Mouse (Mus musculus): Measurements from ENCODE around the gene Bricd5. TPM values are rescaled to one million over a fixed set of nuclear protein-coding genes. Genes with fewer than 3 reads are reported as not detected.
A peak's percentile ranks its signal among the peaks of the same experiment; 100 is the strongest.

Bricd5 gene
- polyA plus RNA-seq, 1 experiment = not detected

GRCm38 (mm10) chr17:24470701-24471527, 2.8 kb upstream of the Bricd5 start:
- H3K9me3 ChIP-seq (ENCODE audit: control insufficient read depth, low read length) = no peaks in the 10 kb centered on the region
- H3K27me3 ChIP-seq (ENCODE audit: control insufficient read depth) = no peaks in the 10 kb centered on the region
- peak overlapping the region; percentile 70 for H3K4me3 ChIP-seq (replicated peaks)
- peaks cover 49% of the 10 kb centered on the region for H3K4me1 ChIP-seq (ENCODE audit: control insufficient read depth)
- peaks cover 65% of the 10 kb centered on the region for H3K36me3 ChIP-seq (ENCODE audit: control insufficient read depth)
- TF ChIP-seq GATA1 (IDR thresholded peaks at IDR 0.05; ENCODE audit: low read length) (no peak), TAL1 (IDR thresholded peaks at IDR 0.05; ENCODE audit: low read length) (no peak)

- no peaks in the 10 kb centered on the region for H3K27me3 ChIP-seq (ENCODE audit: control insufficient read depth)
- H3K36me3 ChIP-seq (ENCODE audit: control insufficient read depth) = peaks cover 70% of the 10 kb centered on the region
- peak overlapping the region; percentile 70 for H3K4me3 ChIP-seq (replicated peaks)
- no peaks in the 10 kb centered on the region for H3K9me3 ChIP-seq (ENCODE audit: control insufficient read depth, low read length)
- peaks cover 57% of the 10 kb centered on the region for H3K4me1 ChIP-seq (ENCODE audit: control insufficient read depth)
- no peak for TF ChIP-seq TAL1 (IDR thresholded peaks at IDR 0.05; ENCODE audit: low read length)
- TF ChIP-seq GATA1 (IDR thresholded peaks at IDR 0.05; ENCODE audit: low read length) = no peak
These were observed 1.2 kb upstream of the Bricd5 start for GRCm38 (mm10) chr17:24472512-24472911.

GRCm38 (mm10) chr17:24474557-24474956, 873 bp downstream of the Bricd5 start:
- Histone ChIP-seq H3K4me1 (ENCODE audit: control insufficient read depth) (peaks cover 61% of the 10 kb centered on the region), H3K36me3 (ENCODE audit: control insufficient read depth) (peaks cover 75% of the 10 kb centered on the region), H3K4me3 (replicated peaks) (peak overlapping the region; percentile 27), H3K9me3 (ENCODE audit: control insufficient read depth, low read length) (no peaks in the 10 kb centered on the region), H3K27me3 (ENCODE audit: control insufficient read depth) (no peaks in the 10 kb centered on the region)
- TF ChIP-seq TAL1 (IDR thresholded peaks at IDR 0.05; ENCODE audit: low read length) (no peak), GATA1 (IDR thresholded peaks at IDR 0.05; ENCODE audit: low read length) (no peak)

- Histone ChIP-seq H3K36me3 (ENCODE audit: control insufficient read depth) (peaks cover 75% of the 10 kb centered on the region), H3K4me1 (ENCODE audit: control insufficient read depth) (peaks cover 68% of the 10 kb centered on the region), H3K27me3 (ENCODE audit: control insufficient read depth) (no peaks in the 10 kb centered on the region)
These were observed 1.9 kb downstream of the Bricd5 start for GRCm38 (mm10) chr17:24475586-24475985.

GRCm38 (mm10) chr17:24476022-24476776, 2.5 kb downstream of the Bricd5 start:
- no peaks in the 10 kb centered on the region for H3K9me3 ChIP-seq (ENCODE audit: control insufficient read depth, low read length)
- peaks cover 65% of the 10 kb centered on the region for H3K4me1 ChIP-seq (ENCODE audit: control insufficient read depth)
- no peaks in the 10 kb centered on the region for H3K27me3 ChIP-seq (ENCODE audit: control insufficient read depth)
- TF ChIP-seq GATA1 (IDR thresholded peaks at IDR 0.05; ENCODE audit: low read length) (no peak), TAL1 (IDR thresholded peaks at IDR 0.05; ENCODE audit: low read length) (no peak)
- H3K36me3 ChIP-seq (ENCODE audit: control insufficient read depth) = peaks cover 70% of the 10 kb centered on the region
- no peak overlapping the region for H3K4me3 ChIP-seq (replicated peaks)

More at GRCm38 (mm10) chr17:24475586-24475985, 1.9 kb downstream of the Bricd5 start:
- TF ChIP-seq GATA1 (IDR thresholded peaks at IDR 0.05; ENCODE audit: low read length) (no peak), TAL1 (IDR thresholded peaks at IDR 0.05; ENCODE audit: low read length) (no peak)
- no peak overlapping the region for H3K4me3 ChIP-seq (replicated peaks)
- no peaks in the 10 kb centered on the region for H3K9me3 ChIP-seq (ENCODE audit: control insufficient read depth, low read length)

- Histone ChIP-seq H3K9me3 (ENCODE audit: control insufficient read depth, low read length) (no peaks in the 10 kb centered on the region), H3K36me3 (ENCODE audit: control insufficient read depth) (peaks cover 59% of the 10 kb centered on the region), H3K4me3 (replicated peaks) (peak overlapping the region; percentile 90), H3K4me1 (ENCODE audit: control insufficient read depth) (peaks cover 56% of the 10 kb centered on the region), H3K27me3 (ENCODE audit: control insufficient read depth) (no peaks in the 10 kb centered on the region)
- TF ChIP-seq TAL1 (IDR thresholded peaks at IDR 0.05; ENCODE audit: low read length) (no peak), GATA1 (IDR thresholded peaks at IDR 0.05; ENCODE audit: low read length) (no peak)
These were observed 3.6 kb downstream of the Bricd5 start for GRCm38 (mm10) chr17:24477053-24477984.

- Histone ChIP-seq H3K4me3 (replicated peaks) (peak overlapping the region; percentile 90), H3K9me3 (ENCODE audit: control insufficient read depth, low read length) (no peaks in the 10 kb centered on the region), H3K36me3 (ENCODE audit: control insufficient read depth) (peaks cover 51% of the 10 kb centered on the region), H3K4me1 (ENCODE audit: control insufficient read depth) (peaks cover 48% of the 10 kb centered on the region), H3K27me3 (ENCODE audit: control insufficient read depth) (no peaks in the 10 kb centered on the region)
- TF ChIP-seq GATA1 (IDR thresholded peaks at IDR 0.05; ENCODE audit: low read length) (no peak), TAL1 (IDR thresholded peaks at IDR 0.05; ENCODE audit: low read length) (no peak)
These were observed 4.4 kb downstream of the Bricd5 start for GRCm38 (mm10) chr17:24477985-24478600.

- Histone ChIP-seq H3K27me3 (ENCODE audit: control insufficient read depth) (peaks cover 3% of the 10 kb centered on the region), H3K36me3 (ENCODE audit: control insufficient read depth) (peaks cover 44% of the 10 kb centered on the region), H3K4me1 (ENCODE audit: control insufficient read depth) (peaks cover 41% of the 10 kb centered on the region), H3K9me3 (ENCODE audit: control insufficient read depth, low read length) (no peaks in the 10 kb centered on the region), H3K4me3 (replicated peaks) (peak within 1 kb of the TSS; percentile 90)
- TF ChIP-seq GATA1 (IDR thresholded peaks at IDR 0.05; ENCODE audit: low read length) (no peak), TAL1 (IDR thresholded peaks at IDR 0.05; ENCODE audit: low read length) (no peak)
These were observed 5.1 kb downstream of the Bricd5 start, which contains the start of gene Mlst8 for GRCm38 (mm10) chr17:24478663-24479380. TSS of gene Mlst8 (minus strand) at chr17:24479078.

All from erythroblast, embryonic 14.5 days (primary cell).